Mouse (Mus musculus): ENCODE results near the gene Hlf.

The Hlf gene

GRCm38 (mm10) chr11:90398850-90399249, 8.2 kb upstream of the Hlf start:
- H3K4me1 ChIP-seq (replicated peaks; ENCODE audit: low read depth, low read length): peaks cover 16% of the 10 kb centered on the region
- no peaks in the 10 kb centered on the region for H3K36me3 ChIP-seq (ENCODE audit: insufficient read depth, low read length)
- H3K4me3 ChIP-seq (replicated peaks; ENCODE audit: low read length): no peak overlapping the region
- TF ChIP-seq NANOG (IDR thresholded peaks at IDR 0.05; ENCODE audit: borderline replicate concordance, low read length) (no peak), CTCF (conservative IDR thresholded peaks at IDR 0.05; ENCODE audit: low read length) (no peak), POU5F1 (IDR thresholded peaks at IDR 0.05; ENCODE audit: borderline replicate concordance, low read length) (no peak)
- H3K9me3 ChIP-seq (ENCODE audit: low read length): no peaks in the 10 kb centered on the region
- peaks cover 44% of the 10 kb centered on the region for H3K27me3 ChIP-seq (ENCODE audit: insufficient read depth, low read length)

GRCm38 (mm10) chr11:90391271-90392185, 833 bp upstream of the Hlf start:
- Histone ChIP-seq H3K4me1 (replicated peaks; ENCODE audit: low read depth, low read length) (peaks cover 37% of the 10 kb centered on the region), H3K36me3 (ENCODE audit: insufficient read depth, low read length) (no peaks in the 10 kb centered on the region), H3K9me3 (ENCODE audit: low read length) (no peaks in the 10 kb centered on the region), H3K4me3 (replicated peaks; ENCODE audit: low read length) (0 out of 2 replicates have a peak overlapping the region, but pooled peaks have one; percentile 29), H3K27me3 (ENCODE audit: insufficient read depth, low read length) (peaks cover 77% of the 10 kb centered on the region)
- TF ChIP-seq CTCF (conservative IDR thresholded peaks at IDR 0.05; ENCODE audit: low read length): no peak
- TF ChIP-seq NANOG (IDR thresholded peaks at IDR 0.05; ENCODE audit: borderline replicate concordance, low read length): peak; percentile 79

- TF ChIP-seq POU5F1 (IDR thresholded peaks at IDR 0.05; ENCODE audit: borderline replicate concordance, low read length) (no peak), CTCF (conservative IDR thresholded peaks at IDR 0.05; ENCODE audit: low read length) (no peak), NANOG (IDR thresholded peaks at IDR 0.05; ENCODE audit: borderline replicate concordance, low read length) (no peak)
- H3K4me1 ChIP-seq (replicated peaks; ENCODE audit: low read depth, low read length): peaks cover 37% of the 10 kb centered on the region
- H3K36me3 ChIP-seq (ENCODE audit: insufficient read depth, low read length): no peaks in the 10 kb centered on the region
- H3K27me3 ChIP-seq (ENCODE audit: insufficient read depth, low read length): peaks cover 78% of the 10 kb centered on the region
- H3K9me3 ChIP-seq (ENCODE audit: low read length): no peaks in the 10 kb centered on the region
- H3K4me3 ChIP-seq (replicated peaks; ENCODE audit: low read length): peak overlapping the region; percentile 76
These were observed 536 bp downstream of the Hlf start for GRCm38 (mm10) chr11:90389902-90390816.

- Histone ChIP-seq H3K27me3 (ENCODE audit: insufficient read depth, low read length) (peaks cover 76% of the 10 kb centered on the region), H3K4me1 (replicated peaks; ENCODE audit: low read depth, low read length) (peaks cover 37% of the 10 kb centered on the region), H3K9me3 (ENCODE audit: low read length) (no peaks in the 10 kb centered on the region), H3K36me3 (ENCODE audit: insufficient read depth, low read length) (no peaks in the 10 kb centered on the region), H3K4me3 (replicated peaks; ENCODE audit: low read length) (peak overlapping the region; percentile 76)
- TF ChIP-seq NANOG (IDR thresholded peaks at IDR 0.05; ENCODE audit: borderline replicate concordance, low read length): no peak
- TF ChIP-seq POU5F1 (IDR thresholded peaks at IDR 0.05; ENCODE audit: borderline replicate concordance, low read length): no peak
- TF ChIP-seq CTCF (conservative IDR thresholded peaks at IDR 0.05; ENCODE audit: low read length): no peak
These were observed 1.4 kb downstream of the Hlf start for GRCm38 (mm10) chr11:90389174-90389901.

- no peaks in the 10 kb centered on the region for H3K36me3 ChIP-seq (ENCODE audit: insufficient read depth, low read length)
- no peak overlapping the region for H3K4me3 ChIP-seq (replicated peaks; ENCODE audit: low read length)
- no peaks in the 10 kb centered on the region for H3K9me3 ChIP-seq (ENCODE audit: low read length)
- peaks cover 30% of the 10 kb centered on the region for H3K4me1 ChIP-seq (replicated peaks; ENCODE audit: low read depth, low read length)
- H3K27me3 ChIP-seq (ENCODE audit: insufficient read depth, low read length): peaks cover 78% of the 10 kb centered on the region
- no peak for TF ChIP-seq CTCF (conservative IDR thresholded peaks at IDR 0.05; ENCODE audit: low read length)
- TF ChIP-seq POU5F1 (IDR thresholded peaks at IDR 0.05; ENCODE audit: borderline replicate concordance, low read length): no peak
- no peak for TF ChIP-seq NANOG (IDR thresholded peaks at IDR 0.05; ENCODE audit: borderline replicate concordance, low read length)
These were observed 2.9 kb downstream of the Hlf start for GRCm38 (mm10) chr11:90387501-90388440.

GRCm38 (mm10) chr11:90382005-90382611, 8.6 kb downstream of the Hlf start:
- Histone ChIP-seq H3K4me1 (replicated peaks; ENCODE audit: low read depth, low read length) (no peaks in the 10 kb centered on the region), H3K4me3 (replicated peaks; ENCODE audit: low read length) (no peak overlapping the region), H3K27me3 (ENCODE audit: insufficient read depth, low read length) (peaks cover 49% of the 10 kb centered on the region), H3K9me3 (ENCODE audit: low read length) (no peaks in the 10 kb centered on the region), H3K36me3 (ENCODE audit: insufficient read depth, low read length) (no peaks in the 10 kb centered on the region)
- no peak for TF ChIP-seq NANOG (IDR thresholded peaks at IDR 0.05; ENCODE audit: borderline replicate concordance, low read length)
- TF ChIP-seq CTCF (conservative IDR thresholded peaks at IDR 0.05; ENCODE audit: low read length): no peak
- TF ChIP-seq POU5F1 (IDR thresholded peaks at IDR 0.05; ENCODE audit: borderline replicate concordance, low read length): no peak

- Histone ChIP-seq H3K9me3 (ENCODE audit: low read length) (no peaks in the 10 kb centered on the region), H3K4me3 (replicated peaks; ENCODE audit: low read length) (no peak overlapping the region), H3K27me3 (ENCODE audit: insufficient read depth, low read length) (peaks cover 41% of the 10 kb centered on the region), H3K4me1 (replicated peaks; ENCODE audit: low read depth, low read length) (no peaks in the 10 kb centered on the region), H3K36me3 (ENCODE audit: insufficient read depth, low read length) (no peaks in the 10 kb centered on the region)
- TF ChIP-seq NANOG (IDR thresholded peaks at IDR 0.05; ENCODE audit: borderline replicate concordance, low read length) (no peak), CTCF (conservative IDR thresholded peaks at IDR 0.05; ENCODE audit: low read length) (no peak; the same call in 1 of the 2 replicates)
These were observed 9.6 kb downstream of the Hlf start for GRCm38 (mm10) chr11:90381113-90381512.

All from E14TG2a.4 (cell line).